Mouse (Mus musculus): Measurements from ENCODE around the gene Gm43191.
"Not testable (repeated sequence)": the region's sequence is repeated elsewhere in the genome, so short reads cannot be mapped to it uniquely, and the experiment has no call there.

Gene Gm43191

DNA sequence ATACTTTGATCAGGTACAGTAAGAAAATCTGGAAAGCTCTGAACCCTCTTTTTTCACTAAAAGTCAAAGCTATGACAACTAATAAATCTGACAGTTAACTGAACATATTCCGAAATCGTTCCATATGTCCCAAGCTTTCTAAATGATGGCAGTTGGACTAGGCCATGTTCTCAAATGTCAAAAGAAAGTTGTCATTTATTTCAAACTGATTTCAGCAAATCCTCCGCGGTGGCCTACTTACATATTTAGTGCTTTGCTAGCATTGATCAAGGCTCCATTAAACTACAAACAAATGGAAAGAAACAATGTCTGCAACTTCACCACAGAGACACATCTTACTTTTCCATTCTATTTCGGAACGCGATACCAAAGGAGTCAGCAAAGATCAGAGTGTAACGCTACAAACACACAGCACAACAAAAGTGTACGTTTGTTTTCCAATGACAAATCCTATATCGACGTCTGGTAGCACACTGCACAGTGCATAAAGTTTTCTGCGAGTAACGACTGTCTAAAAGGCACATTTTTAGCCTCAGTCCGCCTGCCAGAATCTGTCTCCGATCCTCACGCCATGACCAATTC lies 19.7 kb downstream of the Gm43191 start:
- no peak for DNase-seq

DNA sequence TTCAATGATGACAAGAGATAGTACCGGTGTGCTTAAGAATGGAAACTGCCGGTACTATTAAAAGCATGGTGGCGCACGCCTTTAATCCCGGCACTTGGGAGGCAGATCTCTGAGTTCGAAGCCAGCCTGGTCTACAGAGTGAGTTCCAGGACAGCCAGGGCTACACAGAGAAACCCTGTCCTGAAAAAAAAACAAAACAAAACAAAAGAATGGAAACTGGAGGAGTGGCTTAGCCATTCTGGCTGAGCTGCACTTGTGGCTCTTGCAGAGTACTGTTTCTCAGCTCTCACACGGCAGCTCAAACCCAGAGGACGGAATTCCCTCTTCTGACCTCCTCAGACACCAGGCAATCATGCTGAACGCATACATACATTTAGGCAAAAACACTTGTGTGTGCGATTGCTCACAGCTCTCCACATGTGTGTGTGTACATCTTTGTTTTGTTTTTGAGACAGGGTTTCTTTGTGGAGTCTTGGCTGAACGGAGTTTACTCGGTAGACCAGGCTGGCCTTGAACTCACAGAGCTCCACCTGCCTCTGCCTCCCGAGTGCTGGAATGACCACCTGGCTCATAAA lies 21.1 kb downstream of the Gm43191 start:
- DNase-seq: no peak

DNA sequence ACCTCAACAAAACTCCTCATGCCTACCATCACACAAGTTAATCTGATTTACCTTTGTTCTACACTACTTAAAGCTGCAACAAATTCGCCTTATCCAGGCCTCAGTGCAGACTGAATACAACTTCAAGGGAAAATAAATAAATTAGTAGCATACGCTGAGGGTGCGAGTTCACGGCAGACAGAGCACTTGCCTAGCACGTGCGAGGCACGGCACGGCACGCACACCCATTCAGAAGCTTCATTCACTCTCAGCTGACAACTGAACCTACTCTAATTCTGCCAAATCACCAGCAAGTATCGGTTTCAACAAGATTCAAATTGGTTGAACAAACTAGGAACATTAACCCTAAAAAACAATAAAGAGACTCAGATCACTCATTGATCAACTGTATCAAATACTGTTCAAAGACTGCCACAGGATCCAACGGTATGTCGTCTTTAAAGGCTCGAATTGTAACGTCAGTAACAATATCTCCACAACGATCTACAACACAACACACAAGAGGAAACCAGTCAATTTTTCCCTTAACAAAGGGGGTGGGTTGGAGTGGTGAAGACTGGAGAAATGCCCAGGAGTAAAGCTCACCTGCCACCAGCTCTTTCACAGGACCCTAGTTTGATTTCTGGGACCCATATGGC lies 22.0 kb downstream of the Gm43191 start:
- DNase-seq: no peak

DNA sequence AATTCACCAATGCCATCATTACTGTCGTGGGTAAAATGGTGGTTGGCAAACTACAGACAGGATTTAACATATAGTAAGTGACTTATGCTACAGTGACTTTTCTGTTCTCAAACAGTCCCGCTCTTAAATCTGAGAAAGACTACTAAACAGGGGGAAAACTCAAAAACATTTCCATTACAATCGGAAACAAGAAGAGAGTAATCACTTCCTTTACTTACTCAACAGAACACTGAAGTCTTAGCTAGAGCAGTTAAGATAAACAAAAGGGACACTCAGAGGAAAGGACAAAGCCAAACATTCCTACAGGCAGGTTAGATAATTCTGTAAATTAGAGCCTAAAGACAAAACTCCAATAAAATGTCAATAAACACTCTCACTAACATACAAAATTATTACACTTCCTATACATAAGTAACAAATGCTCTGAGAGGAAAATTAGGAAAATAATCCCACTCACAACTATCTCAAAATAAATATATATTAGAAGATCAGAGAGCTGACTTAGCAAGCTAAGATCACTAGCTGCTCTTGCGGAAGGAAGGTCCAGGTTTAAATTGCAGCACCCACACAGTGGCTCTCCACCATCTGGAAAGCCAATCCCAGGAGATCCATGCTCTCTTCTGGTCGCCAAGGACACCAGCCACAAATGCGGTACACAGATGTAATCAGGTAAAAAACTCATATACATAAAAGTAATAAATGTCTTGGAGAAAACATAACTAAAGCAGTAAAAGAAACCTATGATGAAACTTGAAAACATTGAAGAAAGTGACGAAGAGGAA lies 24.7 kb downstream of the Gm43191 start:
- DNase-seq: no peak

DNA sequence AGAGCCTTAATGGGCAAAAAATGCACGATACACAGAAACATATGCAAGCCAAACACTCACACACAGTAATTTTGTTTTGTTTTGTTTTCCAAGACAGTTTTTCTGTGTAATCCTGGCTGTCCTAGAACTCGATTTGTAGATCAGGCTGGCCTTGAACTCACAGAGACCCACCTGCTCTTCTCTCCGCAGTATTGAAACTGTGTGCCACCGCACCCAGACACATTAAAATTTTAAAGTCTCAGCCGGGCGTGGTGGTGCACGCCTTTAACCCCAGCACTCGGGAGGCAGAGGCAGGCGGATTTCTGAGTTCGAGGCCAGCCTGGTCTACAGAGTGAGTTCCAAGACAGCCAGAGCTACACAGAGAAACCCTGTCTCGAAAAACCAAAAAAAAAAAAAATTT lies 27.0 kb downstream of the Gm43191 start:
- not testable (repeated sequence) for DNase-seq

DNA sequence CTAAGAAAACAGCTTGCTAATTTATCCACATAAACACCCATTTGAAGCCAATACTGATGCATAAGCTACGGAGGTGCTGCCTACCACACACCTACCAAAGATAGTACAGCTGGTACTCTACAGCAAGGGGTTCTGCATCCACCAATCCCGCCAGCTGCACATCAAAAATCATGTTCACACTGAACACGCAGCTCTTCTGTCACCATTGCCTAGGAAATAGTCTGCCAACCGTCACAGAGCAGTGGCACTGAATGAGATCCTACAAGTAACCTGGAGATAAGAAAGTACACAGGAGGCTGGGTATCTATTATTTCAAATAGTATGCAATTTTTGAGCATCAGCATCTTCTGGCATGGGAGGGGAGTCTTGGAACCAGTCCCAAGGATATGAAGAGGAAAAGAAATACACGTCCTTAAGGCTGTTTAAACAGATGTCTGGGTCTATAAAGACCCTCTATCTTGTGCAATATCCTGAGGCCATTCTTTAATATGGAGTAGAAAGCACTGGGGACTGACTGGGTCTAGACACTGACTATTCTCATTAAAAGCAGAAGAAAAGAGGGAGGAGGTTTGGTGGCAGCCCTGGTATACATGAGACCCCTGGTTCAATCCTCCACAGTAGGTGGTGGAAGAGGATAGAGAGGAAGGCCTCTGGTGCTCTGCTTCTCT lies 27.6 kb downstream of the Gm43191 start:
- DNase-seq: no peak

DNA sequence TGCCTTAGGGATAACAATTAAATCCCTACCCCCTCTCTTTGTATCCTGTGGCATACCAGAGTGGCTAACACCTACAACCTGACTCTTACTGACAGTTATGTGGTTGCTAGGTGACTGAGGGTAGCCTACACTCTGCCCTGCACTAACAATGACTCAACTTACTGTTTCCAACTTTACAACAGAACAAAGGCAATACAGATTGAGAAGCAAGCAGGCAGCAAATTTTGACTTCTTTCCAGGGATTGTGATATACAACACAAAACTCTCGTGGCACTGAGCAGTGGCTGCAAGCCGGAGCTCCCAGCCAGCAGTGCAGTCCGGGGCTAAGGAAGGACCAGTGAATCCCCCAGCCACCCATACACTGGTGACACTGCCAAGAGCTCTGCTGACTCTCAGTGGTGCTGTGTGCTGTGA lies 29.0 kb downstream of the Gm43191 start:
- DNase-seq: no peak

DNA sequence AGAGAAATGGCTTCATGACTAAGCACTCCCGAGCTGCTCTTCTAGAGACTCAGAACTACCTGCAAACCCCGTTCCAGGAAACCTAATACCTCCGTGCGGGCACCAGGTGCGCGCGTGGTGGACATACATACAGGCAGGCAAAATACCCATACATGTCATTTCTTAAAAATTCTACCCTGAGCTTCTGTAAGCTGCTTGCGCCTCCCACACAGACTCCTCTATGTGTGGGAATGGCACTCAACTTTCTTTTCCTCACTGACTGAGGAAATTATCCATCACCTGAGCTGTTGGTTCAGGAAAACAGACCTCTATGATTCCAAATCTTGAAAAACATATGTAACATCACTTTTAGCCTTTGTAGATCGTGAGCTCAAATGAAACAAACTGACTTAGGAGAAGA lies 30.4 kb downstream of the Gm43191 start:
- no peak for DNase-seq

DNA sequence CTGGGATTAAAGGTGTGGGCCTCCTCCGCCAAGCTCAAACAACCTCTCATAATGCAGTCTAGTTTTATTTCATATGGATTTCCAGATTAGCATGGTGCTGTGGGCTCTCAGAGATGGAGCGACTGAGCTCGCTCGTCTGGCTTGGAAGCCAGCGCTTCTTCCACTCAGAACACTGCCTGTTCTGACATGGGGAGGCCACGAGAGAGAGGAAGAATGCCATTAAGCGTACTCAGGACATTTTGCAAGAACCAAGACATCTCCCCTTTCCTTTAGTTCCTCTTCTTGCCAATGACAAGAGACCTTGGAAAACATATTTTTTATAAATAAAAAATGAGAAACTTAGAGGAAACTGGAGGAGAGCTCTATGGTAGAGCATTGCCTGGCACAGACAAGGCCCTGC lies 32.3 kb downstream of the Gm43191 start:
- DNase-seq: no peak

DNA sequence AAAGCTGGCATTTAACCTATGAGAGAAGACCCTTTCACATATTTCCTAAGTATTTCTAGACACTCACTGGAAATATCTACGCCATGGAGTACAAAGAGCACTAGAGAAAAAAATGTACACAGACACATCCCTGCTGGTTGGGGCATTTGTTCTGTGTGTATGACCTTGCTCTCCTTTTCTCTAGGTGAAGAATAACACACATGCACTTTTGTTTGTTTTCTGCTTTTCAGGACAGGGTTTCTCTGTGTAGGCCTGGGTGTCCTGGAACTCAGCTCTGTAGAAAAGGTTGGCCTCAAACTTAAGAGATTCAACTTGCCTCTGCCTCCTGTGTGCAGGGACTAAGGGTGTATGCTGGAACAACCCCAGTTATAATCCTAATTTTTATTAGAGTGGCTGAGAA lies 34.7 kb downstream of the Gm43191 start:
- no peak for DNase-seq

DNA sequence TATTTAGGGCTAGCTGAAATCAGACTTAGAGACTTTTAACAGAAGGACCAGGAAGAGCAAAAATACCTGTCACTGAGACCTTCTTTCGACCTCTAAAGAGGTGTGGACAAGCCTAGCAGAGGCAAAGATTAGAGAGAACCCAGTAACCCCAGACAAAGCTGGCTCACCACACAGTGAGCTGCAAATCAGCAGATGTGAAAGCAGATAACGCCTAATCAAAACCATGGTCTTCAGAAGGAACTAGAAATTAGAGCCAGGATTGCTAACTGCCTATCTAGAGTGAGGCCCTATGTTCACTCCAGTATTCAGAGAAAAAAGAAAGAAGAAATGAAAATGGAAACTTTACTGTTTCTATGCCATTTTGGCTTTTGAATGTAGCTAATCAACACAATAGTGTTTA lies 38.7 kb downstream of the Gm43191 start:
- DNase-seq: no peak

DNA sequence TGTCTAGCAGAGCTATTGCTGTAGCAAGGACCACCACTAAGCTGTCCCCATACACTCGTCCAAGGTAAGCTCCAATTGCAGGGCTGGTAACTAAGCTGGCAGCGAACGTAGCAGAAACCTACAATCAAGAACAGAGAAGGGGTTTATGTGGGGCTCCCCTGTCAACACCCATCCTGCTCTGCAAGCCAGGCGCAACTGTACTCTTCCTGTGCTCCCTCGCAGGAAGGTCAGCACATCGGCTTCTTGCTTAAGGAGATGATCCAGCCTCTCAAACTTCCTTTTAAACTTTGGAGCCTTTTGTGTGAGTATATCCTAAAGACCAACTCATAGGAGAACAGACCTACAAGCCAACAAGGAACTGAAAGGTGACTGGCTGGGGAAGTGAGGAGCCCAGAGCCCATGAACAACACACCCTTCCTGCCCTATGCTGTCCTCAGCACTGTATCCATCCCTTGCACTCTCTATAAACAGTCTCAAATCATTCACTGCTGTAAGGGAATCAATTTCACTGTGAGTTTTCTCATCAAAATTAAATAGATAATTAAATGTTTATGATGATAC lies 39.2 kb downstream of the Gm43191 start:
- DNase-seq: no peak

DNA sequence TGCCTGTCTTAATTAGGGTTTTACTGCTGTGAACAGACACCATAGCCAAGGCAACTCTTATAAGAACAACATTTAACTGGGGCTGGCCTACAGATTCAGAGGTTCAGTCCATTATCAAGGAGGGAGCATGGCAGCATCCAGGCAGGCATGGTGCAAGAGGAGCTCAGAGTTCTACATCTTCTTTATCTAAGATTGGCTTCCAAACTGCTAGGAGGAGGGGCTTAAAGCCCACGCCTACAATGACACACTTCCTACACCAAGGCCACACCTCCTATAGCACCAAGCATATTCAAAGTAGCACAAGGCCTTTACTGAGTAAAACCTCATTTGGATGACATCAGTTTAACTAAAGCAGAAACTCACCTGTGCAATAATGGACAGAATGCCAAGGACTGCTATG lies 41.0 kb downstream of the Gm43191 start:
- no peak for DNase-seq

DNA sequence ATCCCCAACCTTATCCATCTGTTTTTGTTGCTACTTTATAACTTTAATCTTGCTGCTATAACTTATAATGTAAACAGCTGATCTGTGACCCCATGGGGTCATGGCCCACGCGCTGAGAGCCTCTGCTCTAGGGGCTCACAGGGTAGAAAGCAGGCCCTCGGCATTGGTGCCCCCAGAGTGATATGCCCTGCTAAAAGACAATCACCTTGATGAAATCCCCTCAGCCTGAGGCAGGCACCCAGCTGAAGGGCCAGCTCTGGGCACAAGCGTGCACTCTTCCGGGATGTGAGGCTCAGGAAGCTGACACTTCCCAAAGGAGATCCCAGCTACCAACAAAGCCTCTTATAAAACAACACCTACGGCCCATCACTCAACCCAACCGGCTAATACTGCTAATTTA lies 42.5 kb downstream of the Gm43191 start:
- no peak for DNase-seq

DNA sequence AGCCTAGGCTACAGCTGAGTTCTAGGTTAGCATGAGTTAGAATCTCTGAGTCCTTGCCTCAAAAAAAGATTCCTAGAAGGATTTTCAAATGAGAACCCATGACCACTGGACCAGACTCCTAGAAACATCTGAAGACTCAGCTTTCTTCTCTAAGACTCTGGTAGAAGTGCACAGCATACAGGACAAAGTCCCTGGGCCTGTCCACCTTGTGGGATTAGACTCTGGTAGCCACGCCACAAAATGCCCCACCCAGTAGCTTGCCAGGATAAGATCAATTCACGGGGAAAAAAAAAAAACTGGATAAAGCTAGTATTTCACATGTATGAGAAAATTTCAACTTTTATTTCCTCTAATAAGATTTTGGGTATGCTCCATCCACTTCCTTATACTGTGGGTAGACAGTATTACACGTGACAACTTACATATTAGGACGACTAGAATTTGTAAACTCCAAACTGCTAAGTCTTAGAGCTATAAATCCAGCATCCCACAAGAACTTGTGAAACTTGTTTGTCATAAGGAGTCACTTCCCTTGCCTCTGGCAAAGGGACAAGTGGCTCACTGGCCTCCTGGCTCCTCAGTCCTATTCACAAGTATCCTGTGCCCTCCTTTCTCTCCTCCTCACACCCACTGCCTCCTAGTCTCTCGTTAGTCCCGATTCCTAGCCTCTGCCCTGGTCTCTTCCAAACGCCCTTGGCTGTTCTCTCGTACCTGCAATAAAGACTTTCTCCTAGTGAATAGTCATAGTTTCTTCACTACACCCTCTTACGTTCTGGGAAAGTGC lies 43.2 kb downstream of the Gm43191 start:
- no peak for DNase-seq

DNA sequence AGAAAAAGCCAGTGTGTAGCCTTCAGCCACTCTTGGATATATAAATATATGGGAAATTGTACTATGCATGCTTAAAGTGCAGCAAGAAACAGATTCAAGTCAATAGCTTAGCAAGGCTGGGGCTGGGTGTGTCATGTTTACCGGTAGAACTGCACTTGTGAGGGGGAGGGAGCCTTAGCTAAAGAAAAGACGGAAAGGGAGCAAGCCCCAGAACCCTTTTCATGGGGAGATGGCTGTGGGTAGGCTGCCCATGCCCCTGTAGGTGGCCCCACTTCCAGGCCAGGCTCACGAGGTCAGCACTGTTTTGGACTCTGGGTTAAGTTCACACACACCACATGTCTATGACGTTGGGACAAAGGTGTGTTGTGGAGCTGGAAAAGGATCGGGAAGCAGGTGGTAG lies 45.3 kb downstream of the Gm43191 start:
- no peak for DNase-seq

DNA sequence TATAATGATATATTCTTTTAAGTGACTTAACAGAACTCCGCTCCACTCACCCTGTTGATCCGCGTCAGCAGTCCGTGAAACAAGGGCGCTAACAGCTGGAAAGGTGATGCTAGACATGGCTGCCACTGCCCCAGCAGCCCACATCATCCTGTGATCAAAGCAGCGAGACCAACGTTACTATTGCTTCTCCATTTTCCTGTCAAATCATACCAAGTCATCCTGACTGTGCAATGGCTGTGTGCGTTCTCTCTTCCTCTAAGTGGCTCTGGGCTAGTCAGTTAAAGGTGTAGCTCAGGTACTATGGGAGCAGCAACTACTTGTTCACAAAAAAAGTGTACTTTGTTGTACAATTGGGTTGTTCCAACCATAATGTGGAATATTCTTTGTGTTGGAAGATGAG lies 46.2 kb downstream of the Gm43191 start:
- no peak for DNase-seq

DNA sequence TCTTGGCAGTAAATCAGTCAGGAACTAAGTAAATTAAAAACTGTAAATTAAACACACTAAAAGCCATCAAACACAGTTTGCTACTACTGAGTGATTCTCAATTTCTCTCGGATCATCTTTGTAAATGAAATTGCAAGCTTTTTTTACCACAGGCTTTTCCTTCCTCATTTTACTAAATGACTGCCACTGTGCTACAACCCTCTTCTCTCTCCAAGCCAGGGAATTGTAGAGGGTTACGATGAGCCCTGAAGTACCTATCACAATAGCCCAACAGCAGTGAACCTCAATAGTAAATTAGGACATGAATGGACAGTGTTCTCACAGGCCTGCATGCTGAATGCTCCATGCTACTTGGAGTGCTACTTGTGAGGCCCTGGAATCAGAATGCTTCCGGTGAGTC lies 47.0 kb downstream of the Gm43191 start:
- no peak for DNase-seq

DNA sequence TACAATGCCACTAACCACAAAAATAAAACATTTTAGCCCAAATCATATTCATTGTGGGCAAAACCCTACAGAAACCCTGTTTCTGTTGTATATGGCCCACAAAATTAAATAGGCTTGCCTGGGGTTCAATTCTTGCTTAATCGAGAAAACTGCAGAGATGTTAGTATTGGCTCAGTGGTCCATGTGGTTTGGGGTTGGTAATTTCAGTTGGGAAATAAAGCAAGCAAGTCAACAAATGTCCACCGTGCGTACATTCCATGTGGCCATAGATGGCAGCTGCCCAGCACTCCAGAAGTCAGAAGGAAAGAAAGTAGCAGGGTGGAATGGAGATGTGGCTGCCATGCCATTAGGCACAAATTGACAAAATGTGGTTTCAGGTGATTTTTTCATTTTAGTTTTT lies 48.1 kb downstream of the Gm43191 start:
- DNase-seq: no peak

DNA sequence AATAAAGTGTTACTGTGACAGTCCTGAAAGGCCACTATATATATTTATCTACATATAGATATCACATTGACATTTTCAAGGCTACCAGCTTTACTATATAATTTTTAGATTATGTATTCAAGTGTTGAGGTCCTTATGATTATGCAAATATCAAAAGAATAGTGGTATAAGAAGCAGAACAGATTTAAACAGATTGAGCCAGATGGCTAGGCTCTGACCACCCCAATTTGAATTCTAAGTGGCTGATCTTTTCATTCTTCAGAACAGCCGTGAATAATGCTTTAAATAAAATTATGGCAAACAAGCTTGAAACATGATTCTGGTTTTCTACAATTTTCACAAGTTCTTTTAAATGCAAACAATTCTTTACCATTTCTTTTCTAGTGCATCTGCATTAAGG lies 49.6 kb downstream of the Gm43191 start:
- no peak for DNase-seq

DNA sequence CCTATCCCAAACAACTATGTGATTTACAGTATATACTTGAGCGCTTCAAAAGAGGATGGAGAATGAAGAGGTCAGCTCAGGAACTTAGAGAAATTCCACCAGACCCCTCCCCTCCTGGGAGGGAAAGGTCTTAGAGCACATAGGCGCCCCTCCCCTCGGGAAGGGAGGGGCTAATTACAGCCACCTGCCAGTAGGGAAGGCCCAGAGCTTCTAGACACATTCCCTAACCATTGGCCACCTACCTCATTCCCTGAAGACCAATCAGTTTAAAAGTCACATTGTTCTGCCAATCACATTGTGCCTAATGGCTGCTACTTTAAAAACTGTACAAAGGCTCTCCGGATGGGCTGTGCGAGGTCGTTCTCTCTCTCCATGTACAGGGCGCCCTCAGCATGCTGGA lies 58.4 kb downstream of the Gm43191 start:
- no peak for DNase-seq

DNA sequence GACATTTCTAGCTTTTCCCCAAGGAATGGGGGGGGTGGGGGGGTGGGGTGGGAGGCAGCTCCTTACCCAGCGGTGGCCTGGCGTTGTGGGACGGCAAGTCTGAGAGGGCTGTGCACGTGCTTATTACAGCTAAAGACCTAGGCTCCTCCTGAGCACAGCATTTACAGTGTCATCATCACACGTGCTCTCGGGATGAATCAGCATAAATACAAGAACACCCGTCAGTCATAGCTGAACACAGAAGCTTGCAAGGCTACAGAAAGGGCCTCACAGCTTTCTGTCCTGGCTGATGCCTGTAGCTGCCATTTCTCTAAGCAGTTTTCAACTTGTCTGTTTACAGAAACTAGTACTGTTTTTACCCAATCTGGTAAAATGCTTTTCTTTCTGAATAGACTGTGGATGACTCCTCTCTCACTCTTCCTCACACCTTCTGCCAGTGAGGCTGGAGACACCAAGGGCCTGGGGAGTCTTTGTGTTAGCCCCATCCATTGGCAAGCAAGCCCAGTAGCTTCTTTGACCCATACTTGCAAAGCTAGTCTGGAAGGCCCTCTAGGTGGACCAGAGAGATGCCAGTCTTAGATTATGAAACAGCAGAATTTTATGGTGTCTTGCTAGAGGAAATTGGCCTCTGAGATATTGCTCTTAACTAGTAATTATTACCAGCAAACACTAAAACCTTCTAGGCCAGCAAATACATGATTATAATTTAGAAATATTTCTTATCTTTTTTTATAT lies 60.3 kb downstream of the Gm43191 start:
- no peak for DNase-seq
